Mouse (Mus musculus) limb, embryonic 14.5 days (tissue): ENCODE measurements around the gene Vps53. TPM values are rescaled to one million over a fixed set of nuclear protein-coding genes. Genes with fewer than 3 reads are reported as not detected.

Experiments used
- ATAC-seq: fragments of 200-750 bp; cut with Nextera tagmentation; 2 replicates; pipeline ENCODE4 v1.8.0; 2017; ENCODE audit warnings: low read depth, moderate number of reproducible peaks, moderate TSS enrichment; ENCODE audit not compliant: low FRiP score
- DNase-seq: peaks from one replicate; pipeline ENCODE4 v3.0.0-alpha.2; 2015; ENCODE audit warnings: low spot score
- H3K27ac ChIP-seq: fragments of 300-500 bp; sonication (generic); replicated peaks from 2 replicates; pipeline ENCODE4 v1.5.1; 2014; ENCODE audit warnings: low read depth, mild to moderate bottlenecking, low read length, moderate library complexity, mixed read lengths
- H3K27me3 ChIP-seq: fragments of 300-500 bp; sonication (generic); 2 replicates; pipeline ENCODE4 v1.6.1; 2014; ENCODE audit warnings: low read length, mixed read lengths; ENCODE audit not compliant: control insufficient read depth, insufficient read depth
- H3K36me3 ChIP-seq: fragments of 300-500 bp; sonication (generic); 2 replicates; pipeline ENCODE4 v1.6.1; 2014; ENCODE audit warnings: mild to moderate bottlenecking, low read length, moderate library complexity, mixed read lengths; ENCODE audit not compliant: control insufficient read depth, insufficient read depth
- H3K4me1 ChIP-seq: fragments of 300-500 bp; sonication (generic); 2 replicates; pipeline ENCODE4 v1.6.1; 2014; ENCODE audit warnings: antibody characterized with exemption, low read length, mixed read lengths; ENCODE audit not compliant: control insufficient read depth, insufficient read depth
- H3K4me2 ChIP-seq: fragments of 300-500 bp; sonication (generic); replicated peaks from 2 replicates; pipeline ENCODE4 v1.6.1; 2014; ENCODE audit warnings: low read depth, mild to moderate bottlenecking, low read length, moderate library complexity; ENCODE audit not compliant: severe bottlenecking
- H3K4me3 ChIP-seq: fragments of 300-500 bp; sonication (generic); replicated peaks from 2 replicates; pipeline ENCODE4 v1.5.1; 2014; ENCODE audit warnings: low read length
- H3K9ac ChIP-seq: fragments of 300-500 bp; sonication (generic); 2 replicates; pipeline ENCODE4 v1.6.1; 2014; ENCODE audit warnings: mild to moderate bottlenecking, low read depth, low read length, moderate library complexity; ENCODE audit not compliant: severe bottlenecking
- H3K9me3 ChIP-seq: fragments of 300-500 bp; sonication (generic); 2 replicates; pipeline ENCODE4 v1.6.1; 2016; ENCODE audit warnings: low read length; ENCODE audit not compliant: control insufficient read depth
- POLR2A ChIP-seq: fragments of 200-500 bp; IDR thresholded peaks from 2 replicates; pipeline ENCODE4 v1.8.0; 2012; ENCODE audit warnings: inconsistent platforms, mild to moderate bottlenecking, moderate library complexity, borderline replicate concordance; ENCODE audit not compliant: insufficient read depth, insufficient read length; ENCODE audit errors: extremely low read depth
- WGBS: fragments of 180-500 bp; shearing (Covaris S2); extraction: QIAGEN DNeasy Blood & Tissue Kit; methylation state at CpG from one replicate; pipeline ENCODE4 v1.1.7; 2014; 5-methylcytosine and 5-hydroxymethylcytosine counted together
- polyA plus RNA-seq, 2 experiments: library from polyadenylated mRNA; depleted of rRNA in 1 of 2; stranded (reverse) in 1 of 2; unstranded in 1 of 2; fragments of >200 nt; fragmentation: Nextera tagmentation in 1 of 2; extraction: Ambion mirVana in 1 of 2; gene quantifications; 2 replicates each; pipeline versions ENCODE4 v1.2.1 to v1.2.3; 2012 to 2014

Gene Vps53
- polyA plus RNA-seq, 2 experiments: 29.6 to 37.3 TPM

GRCm38 (mm10) chr11:76033359-76033758, 146.1 kb downstream of the Vps53 start:
- H3K27me3 ChIP-seq: no peaks in the 10 kb centered on the region
- no peaks in the 10 kb centered on the region for H3K4me1 ChIP-seq
- H3K36me3 ChIP-seq: no peaks in the 10 kb centered on the region
- H3K9ac ChIP-seq: no peak overlapping the region
- TF ChIP-seq POLR2A: no peak
- H3K27ac ChIP-seq: no peak overlapping the region
- H3K9me3 ChIP-seq: no peaks in the 10 kb centered on the region
- DNase-seq (no peak), ATAC-seq (no peak)
- H3K4me2 ChIP-seq: no peak overlapping the region
- 81% methylated on average over 6 of the region's 6 CpGs for WGBS
- no peak overlapping the region for H3K4me3 ChIP-seq

- peak overlapping the region; percentile 86 for H3K9ac ChIP-seq
- no peaks in the 10 kb centered on the region for H3K27me3 ChIP-seq
- H3K4me3 ChIP-seq: peak overlapping the region; percentile 85
- no peaks in the 10 kb centered on the region for H3K9me3 ChIP-seq
- ATAC-seq (no peak; the same call in 1 of the 2 replicates), DNase-seq (peak; percentile 52)
- peaks cover 16% of the 10 kb centered on the region for H3K4me1 ChIP-seq
- WGBS: 2% methylated on average over 11 of the region's 14 CpGs
- H3K4me2 ChIP-seq: peak overlapping the region; percentile 89
- no peak for TF ChIP-seq POLR2A
- H3K27ac ChIP-seq: peak overlapping the region; percentile 79
- peaks cover 10% of the 10 kb centered on the region; the same call in 1 of the 2 replicates for H3K36me3 ChIP-seq
Measured at GRCm38 (mm10) chr11:76028072-76028465, 151.4 kb downstream of the Vps53 start.

GRCm38 (mm10) chr11:76027139-76028071, 152.0 kb downstream of the Vps53 start, which contains the start of gene Rflnb:
Gene Rflnb (minus strand): TSS chr11:76027782.
- 1% methylated on average over 55 of the region's 112 CpGs for WGBS
- peaks cover 16% of the 10 kb centered on the region for H3K4me1 ChIP-seq
- peaks cover 10% of the 10 kb centered on the region; the same call in 1 of the 2 replicates for H3K36me3 ChIP-seq
- peak within 1 kb of the TSS; percentile 85 for H3K4me3 ChIP-seq
- peak; percentile 84 for DNase-seq
- H3K27ac ChIP-seq: peak within 1 kb of the TSS; percentile 79
- no peaks in the 10 kb centered on the region for H3K9me3 ChIP-seq
- H3K27me3 ChIP-seq: no peaks in the 10 kb centered on the region
- H3K9ac ChIP-seq: peak within 1 kb of the TSS; percentile 86
- no peak for TF ChIP-seq POLR2A
- H3K4me2 ChIP-seq: peak within 1 kb of the TSS; percentile 89
- peak; percentile 91 for ATAC-seq

- Histone ChIP-seq H3K27ac (peak overlapping the region; percentile 79; the same call in 1 of the 2 replicates), H3K4me1 (peaks cover 16% of the 10 kb centered on the region), H3K4me3 (peak overlapping the region; percentile 85), H3K27me3 (no peaks in the 10 kb centered on the region), H3K36me3 (peaks cover 15% of the 10 kb centered on the region), H3K9me3 (no peaks in the 10 kb centered on the region), H3K4me2 (peak overlapping the region; percentile 89), H3K9ac (peak overlapping the region; percentile 86)
- TF ChIP-seq POLR2A: no peak
- no peak for ATAC-seq
- no peak for DNase-seq
- WGBS: 2% methylated on average over 12 of the region's 14 CpGs
Measured at GRCm38 (mm10) chr11:76026527-76027138, 152.8 kb downstream of the Vps53 start.

- Histone ChIP-seq H3K4me1 (peaks cover 19% of the 10 kb centered on the region), H3K9me3 (no peaks in the 10 kb centered on the region), H3K9ac (no peak overlapping the region), H3K27ac (no peak overlapping the region), H3K27me3 (no peaks in the 10 kb centered on the region), H3K36me3 (peaks cover 18% of the 10 kb centered on the region), H3K4me2 (peak overlapping the region; percentile 89; the same call in 1 of the 2 replicates), H3K4me3 (no peak overlapping the region)
- ATAC-seq (no peak), DNase-seq (no peak)
- 85% methylated on average over 7 of the region's 7 CpGs for WGBS
- no peak for TF ChIP-seq POLR2A
Measured at GRCm38 (mm10) chr11:76025080-76025583, 154.3 kb downstream of the Vps53 start.
